Mouse (Mus musculus) neural tube, embryonic 15.5 days (tissue): ENCODE data around the gene H2-Ke6. TPM values are rescaled to one million over a fixed set of nuclear protein-coding genes. Genes with fewer than 3 reads are reported as not detected.
"Not testable (repeated sequence)": the region's sequence is repeated elsewhere in the genome, so short reads cannot be mapped to it uniquely, and the experiment has no call there.

Experiments used
- ATAC-seq: fragments of 200-750 bp; cut with Nextera tagmentation; 2 replicates; pipeline ENCODE4 v1.8.0; 2017; ENCODE audit warnings: mild to moderate bottlenecking, moderate TSS enrichment, moderate library complexity; ENCODE audit not compliant: low FRiP score
- H3K27ac ChIP-seq: fragments of 300-500 bp; sonication (generic); replicated peaks from 2 replicates; pipeline ENCODE4 v1.5.1; 2015; ENCODE audit warnings: mild to moderate bottlenecking, inconsistent platforms
- H3K27me3 ChIP-seq: fragments of 300-500 bp; sonication (generic); replicated peaks from 2 replicates; pipeline ENCODE4 v1.6.1; 2015; ENCODE audit warnings: inconsistent platforms
- H3K36me3 ChIP-seq: fragments of 300-500 bp; sonication (generic); 2 replicates; pipeline ENCODE4 v1.6.1; 2015; ENCODE audit warnings: inconsistent platforms
- H3K4me1 ChIP-seq: fragments of 300-500 bp; sonication (generic); 2 replicates; pipeline ENCODE4 v1.6.1; 2015; ENCODE audit warnings: inconsistent platforms
- H3K4me2 ChIP-seq: fragments of 300-500 bp; sonication (generic); 2 replicates; pipeline ENCODE4 v1.6.1; 2015; ENCODE audit warnings: inconsistent platforms, mild to moderate bottlenecking, moderate library complexity
- H3K4me3 ChIP-seq: fragments of 300-500 bp; sonication (generic); replicated peaks from 2 replicates; pipeline ENCODE4 v1.5.1; 2015; ENCODE audit warnings: mild to moderate bottlenecking, inconsistent platforms
- H3K9ac ChIP-seq: fragments of 300-500 bp; sonication (generic); replicated peaks from 2 replicates; pipeline ENCODE4 v1.6.1; 2015; ENCODE audit warnings: mild to moderate bottlenecking, inconsistent platforms
- H3K9me3 ChIP-seq: fragments of 300-500 bp; sonication (generic); replicated peaks from 2 replicates; pipeline ENCODE4 v1.6.1; 2016; ENCODE audit warnings: inconsistent platforms
- WGBS: fragments of 180-500 bp; shearing (Covaris S2); methylation state at CpG from one replicate; pipeline ENCODE4 v1.1.7; 2015; ENCODE audit warnings: mixed read lengths; 5-methylcytosine and 5-hydroxymethylcytosine counted together
- microRNA counts: library from miRNA; unstranded; fragments of <30 nt; microRNA quantifications from one replicate; lab custom pipeline; 2016
- microRNA-seq: library from miRNA; unstranded; fragments of <30 nt; microRNA quantifications from one replicate; pipeline ENCODE4, GENCODE M21; 2017
- polyA plus RNA-seq: library from polyadenylated mRNA; unstranded; fragments of >200 nt; fragmentation: Nextera tagmentation; extraction: Ambion mirVana; gene quantifications from 2 replicates; pipeline ENCODE4 v1.2.1, GENCODE M21; 2015

The H2-Ke6 gene
- polyA plus RNA-seq, 1 experiment from 2014 or later, result 68.4 TPM

- Histone ChIP-seq H3K4me3 (no peak overlapping the region), H3K9me3 (no peaks in the 10 kb centered on the region), H3K4me2 (0 out of 2 replicates have a peak overlapping the region, but pooled peaks have one; percentile 23), H3K27ac (no peak overlapping the region), H3K27me3 (0 out of 2 replicates have a peak, but pooled peaks cover 3% of the 10 kb centered on the region), H3K36me3 (no peaks in the 10 kb centered on the region), H3K4me1 (0 out of 2 replicates have a peak, but pooled peaks cover 2% of the 10 kb centered on the region), H3K9ac (no peak overlapping the region)
- 38% methylated on average over 10 of the region's 10 CpGs for WGBS
- ATAC-seq, result peak; percentile 59; the same call in 1 of the 2 replicates
These were observed 35.8 kb downstream of the H2-Ke6 start for GRCm38 (mm10) chr17:33991788-33992664.

GRCm38 (mm10) chr17:33982136-33982535 lies 45.7 kb downstream of the H2-Ke6 start:
- not testable (repeated sequence) for H3K9me3 ChIP-seq, H3K9ac ChIP-seq, H3K36me3 ChIP-seq, ATAC-seq
- Histone ChIP-seq H3K4me1 (peaks cover 29% of the 10 kb centered on the region), H3K4me3 (peak overlapping the region; percentile 58), H3K27ac (peak overlapping the region; percentile 93), H3K27me3 (peaks cover 32% of the 10 kb centered on the region), H3K4me2 (peak overlapping the region; percentile 67)
- 7% methylated on average over 8 of the region's 8 CpGs for WGBS

- H3K4me2 ChIP-seq, result peak overlapping the region; percentile 67
- H3K9me3 ChIP-seq, H3K36me3 ChIP-seq: not testable (repeated sequence)
- WGBS, result under 1% methylated on average over 27 of the region's 27 CpGs
- peak overlapping the region; percentile 58 for H3K4me3 ChIP-seq
- H3K4me1 ChIP-seq, result peaks cover 29% of the 10 kb centered on the region
- H3K27ac ChIP-seq, result peak overlapping the region; percentile 93
- peaks cover 40% of the 10 kb centered on the region for H3K27me3 ChIP-seq
- H3K9ac ChIP-seq, result peak overlapping the region; percentile 68
- peak; percentile 97 for ATAC-seq
These were observed 46.5 kb downstream of the H2-Ke6 start for GRCm38 (mm10) chr17:33981192-33981909.

GRCm38 (mm10) chr17:33980181-33981035 lies 47.5 kb downstream of the H2-Ke6 start:
- Histone ChIP-seq H3K9me3 (no peaks in the 10 kb centered on the region), H3K4me1 (peaks cover 29% of the 10 kb centered on the region), H3K27ac (peak overlapping the region; percentile 93), H3K4me3 (peak overlapping the region; percentile 58; the same call in 1 of the 2 replicates), H3K36me3 (no peaks in the 10 kb centered on the region), H3K27me3 (peaks cover 46% of the 10 kb centered on the region), H3K9ac (0 out of 2 replicates have a peak overlapping the region, but pooled peaks have one; percentile 26), H3K4me2 (peak overlapping the region; percentile 67)
- 79% methylated on average over 19 of the region's 19 CpGs for WGBS
- peak; percentile 16 for ATAC-seq

GRCm38 (mm10) chr17:33979512-33980050 lies 48.3 kb downstream of the H2-Ke6 start:
- H3K9me3 ChIP-seq, result no peaks in the 10 kb centered on the region
- 82% methylated on average over 6 of the region's 6 CpGs for WGBS
- no peak overlapping the region for H3K27ac ChIP-seq
- H3K4me1 ChIP-seq, result peaks cover 29% of the 10 kb centered on the region
- no peak overlapping the region for H3K4me2 ChIP-seq
- H3K9ac ChIP-seq, result no peak overlapping the region
- ATAC-seq, result no peak
- H3K4me3 ChIP-seq, result no peak overlapping the region
- no peaks in the 10 kb centered on the region for H3K36me3 ChIP-seq
- peaks cover 50% of the 10 kb centered on the region for H3K27me3 ChIP-seq

GRCm38 (mm10) chr17:33978631-33979031 lies 49.2 kb downstream of the H2-Ke6 start:
- H3K9ac ChIP-seq, result peak overlapping the region; percentile 41
- H3K27ac ChIP-seq, result no peak overlapping the region
- peaks cover 53% of the 10 kb centered on the region for H3K27me3 ChIP-seq
- H3K36me3 ChIP-seq, result no peaks in the 10 kb centered on the region
- ATAC-seq, result no peak
- H3K4me2 ChIP-seq, result peak overlapping the region; percentile 62
- WGBS, result 2% methylated on average over 17 of the region's 17 CpGs
- no peaks in the 10 kb centered on the region for H3K9me3 ChIP-seq
- H3K4me3 ChIP-seq, result peak overlapping the region; percentile 41
- peaks cover 29% of the 10 kb centered on the region for H3K4me1 ChIP-seq

- H3K27me3 ChIP-seq, result peaks cover 53% of the 10 kb centered on the region
- peak overlapping the region; percentile 41 for H3K9ac ChIP-seq
- H3K4me1 ChIP-seq, result peaks cover 29% of the 10 kb centered on the region
- 3% methylated on average over 57 of the region's 57 CpGs for WGBS
- no peak for ATAC-seq
- no peak overlapping the region for H3K27ac ChIP-seq
- peak overlapping the region; percentile 41 for H3K4me3 ChIP-seq
- H3K4me2 ChIP-seq, result peak overlapping the region; percentile 62
- no peaks in the 10 kb centered on the region for H3K36me3 ChIP-seq
- H3K9me3 ChIP-seq, result no peaks in the 10 kb centered on the region
These were observed 49.9 kb downstream of the H2-Ke6 start for GRCm38 (mm10) chr17:33977861-33978557.

MicroRNAs encoded within 50 kb of the gene (microRNA counts, 519-probe panel; counts per million panel counts)
- microRNA mmu-miR-219 (lab: Ali Mortazavi, UCI), result 3,457 counts per million, percentile 84 among the panel's probes with 10 or more counts

Small RNAs within 50 kb of the gene (microRNA-seq; reads per million reads assigned to microRNA genes)
- not detected for gene Mir219a-1
- not detected for gene Mir219c

Other genes with a start within 250 kb of the H2-Ke6 start
- gene Angptl4, start 246.2 kb downstream of the H2-Ke6 start, polyA plus RNA-seq, result 21.6 and 23.3 TPM in 2 replicates
- gene Kank3, start 217.5 kb downstream of the H2-Ke6 start, polyA plus RNA-seq, result 46.7 and 48.5 TPM in 2 replicates
- 534 and 619 TPM in 2 replicates for gene Rps28, start 203.5 kb downstream of the H2-Ke6 start, polyA plus RNA-seq
- 515 and 564 TPM in 2 replicates for gene Ndufa7, start 203.5 kb downstream of the H2-Ke6 start, polyA plus RNA-seq
- 53.9 and 56.1 TPM in 2 replicates for gene Cd320, start 185.0 kb downstream of the H2-Ke6 start, polyA plus RNA-seq
- not detected in 2 replicates for gene Gm7029, start 154.2 kb downstream of the H2-Ke6 start, polyA plus RNA-seq
- 2.0 and 3.5 TPM in 2 replicates for gene Kifc1, start 137.4 kb downstream of the H2-Ke6 start, polyA plus RNA-seq
- gene Platr17, start 122.9 kb downstream of the H2-Ke6 start, polyA plus RNA-seq, result 0.93 and 1.2 TPM in 2 replicates
- 50.7 and 58.5 TPM in 2 replicates for gene Daxx, start 118.6 kb downstream of the H2-Ke6 start, polyA plus RNA-seq
- gene Tapbp, start 112.2 kb downstream of the H2-Ke6 start, polyA plus RNA-seq, result 35.3 and 51.3 TPM in 2 replicates
- 13.7 and 15.8 TPM in 2 replicates for gene Zbtb22, start 112.2 kb downstream of the H2-Ke6 start, polyA plus RNA-seq
- gene Rgl2, start 98.5 kb downstream of the H2-Ke6 start, polyA plus RNA-seq, result 56.8 and 58.8 TPM in 2 replicates
- 173 and 183 TPM in 2 replicates for gene Pfdn6, start 87.7 kb downstream of the H2-Ke6 start, polyA plus RNA-seq
- gene Wdr46, start 87.4 kb downstream of the H2-Ke6 start, polyA plus RNA-seq, result 25.1 and 29.3 TPM in 2 replicates
- 11.9 and 13.1 TPM in 2 replicates for gene B3galt4, start 76.6 kb downstream of the H2-Ke6 start, polyA plus RNA-seq
- 72.3 and 75.7 TPM in 2 replicates for gene Vps52, start 72.2 kb downstream of the H2-Ke6 start, polyA plus RNA-seq
- gene Rps18, start 72.1 kb downstream of the H2-Ke6 start, polyA plus RNA-seq, result 778 and 1,050 TPM in 2 replicates
- 19.8 and 88.0 TPM in 2 replicates for gene H2-K1, start 27.7 kb downstream of the H2-Ke6 start, polyA plus RNA-seq
- gene Ring1, start 3.4 kb downstream of the H2-Ke6 start, polyA plus RNA-seq, result 21.9 and 24.4 TPM in 2 replicates
- 167 and 170 TPM in 2 replicates for gene Slc39a7, start 3.6 kb upstream of the H2-Ke6 start, polyA plus RNA-seq
- gene Rxrb, start 3.8 kb upstream of the H2-Ke6 start, polyA plus RNA-seq, result 54.4 and 57.7 TPM in 2 replicates
- 8.3 and 9.4 TPM in 2 replicates for gene Col11a2, start 11.4 kb upstream of the H2-Ke6 start, polyA plus RNA-seq
- gene H2-Oa, start 64.3 kb upstream of the H2-Ke6 start, polyA plus RNA-seq, result 0.19 and 2.5 TPM in 2 replicates
- gene H2-DMa, start 91.5 kb upstream of the H2-Ke6 start, polyA plus RNA-seq, result 19.8 and 31.3 TPM in 2 replicates
- 115 and 122 TPM in 2 replicates for gene Brd2, start 94.6 kb upstream of the H2-Ke6 start, polyA plus RNA-seq
- gene H2-DMb2, start 115.2 kb upstream of the H2-Ke6 start, polyA plus RNA-seq, result 0.17 and 5.5 TPM in 2 replicates
- gene H2-DMb1, start 125.0 kb upstream of the H2-Ke6 start, polyA plus RNA-seq, result 0.29 and 4.2 TPM in 2 replicates
- 3.5 and 12.0 TPM in 2 replicates for gene Tap1, start 159.5 kb upstream of the H2-Ke6 start, polyA plus RNA-seq
- gene Psmb9, start 159.7 kb upstream of the H2-Ke6 start, polyA plus RNA-seq, result 2.1 and 35.0 TPM in 2 replicates
- 3.8 and 80.4 TPM in 2 replicates for gene Psmb8, start 169.7 kb upstream of the H2-Ke6 start, polyA plus RNA-seq
- 1.9 and 15.0 TPM in 2 replicates for gene Tap2, start 175.5 kb upstream of the H2-Ke6 start, polyA plus RNA-seq
- 0.08 and 0.26 TPM in 2 replicates for gene H2-Ob, start 210.8 kb upstream of the H2-Ke6 start, polyA plus RNA-seq
- gene H2-Ab1, start 229.6 kb upstream of the H2-Ke6 start, polyA plus RNA-seq, result 1.4 and 189 TPM in 2 replicates